Mouse (Mus musculus): ENCODE measurements around the gene Gm45713. TPM values are rescaled to one million over a fixed set of nuclear protein-coding genes. Genes with fewer than 3 reads are reported as not detected.
"Not testable (repeated sequence)": the region's sequence is repeated elsewhere in the genome, so short reads cannot be mapped to it uniquely, and the experiment has no call there.

Gene Gm45713
- polyA plus RNA-seq, 1 experiment from 2014 or later, result 0.13 TPM

- Histone ChIP-seq H3K4me1 (replicated peaks) (peaks cover 40% of the 10 kb centered on the region), H3K4me3 (no peak overlapping the region), H3K27ac (no peak overlapping the region), H3K9me3 (no peaks in the 10 kb centered on the region), H3K27me3 (ENCODE audit: insufficient read depth, poor library complexity, severe bottlenecking) (peaks cover 40% of the 10 kb centered on the region), H3K36me3 (no peaks in the 10 kb centered on the region)
- 73% methylated on average over 8 of the region's 8 CpGs for WGBS
- no peak for DNase-seq (ENCODE audit: low spot score)
These were observed 2.4 kb downstream of the Gm45713 start for GRCm38 (mm10) chr7:45133446-45134159.

GRCm38 (mm10) chr7:45131850-45132249, 4.2 kb downstream of the Gm45713 start:
- H3K27ac ChIP-seq, result peak overlapping the region; percentile 9; the same call in 1 of the 2 replicates
- no peak overlapping the region for H3K4me3 ChIP-seq
- no peaks in the 10 kb centered on the region for H3K9me3 ChIP-seq
- peaks cover 12% of the 10 kb centered on the region for H3K36me3 ChIP-seq
- H3K27me3 ChIP-seq (ENCODE audit: insufficient read depth, poor library complexity, severe bottlenecking), result peaks cover 26% of the 10 kb centered on the region
- WGBS, result 77% methylated on average over 11 of the region's 11 CpGs
- no peak for DNase-seq (ENCODE audit: low spot score)
- H3K4me1 ChIP-seq (replicated peaks), result peaks cover 47% of the 10 kb centered on the region

DNA sequence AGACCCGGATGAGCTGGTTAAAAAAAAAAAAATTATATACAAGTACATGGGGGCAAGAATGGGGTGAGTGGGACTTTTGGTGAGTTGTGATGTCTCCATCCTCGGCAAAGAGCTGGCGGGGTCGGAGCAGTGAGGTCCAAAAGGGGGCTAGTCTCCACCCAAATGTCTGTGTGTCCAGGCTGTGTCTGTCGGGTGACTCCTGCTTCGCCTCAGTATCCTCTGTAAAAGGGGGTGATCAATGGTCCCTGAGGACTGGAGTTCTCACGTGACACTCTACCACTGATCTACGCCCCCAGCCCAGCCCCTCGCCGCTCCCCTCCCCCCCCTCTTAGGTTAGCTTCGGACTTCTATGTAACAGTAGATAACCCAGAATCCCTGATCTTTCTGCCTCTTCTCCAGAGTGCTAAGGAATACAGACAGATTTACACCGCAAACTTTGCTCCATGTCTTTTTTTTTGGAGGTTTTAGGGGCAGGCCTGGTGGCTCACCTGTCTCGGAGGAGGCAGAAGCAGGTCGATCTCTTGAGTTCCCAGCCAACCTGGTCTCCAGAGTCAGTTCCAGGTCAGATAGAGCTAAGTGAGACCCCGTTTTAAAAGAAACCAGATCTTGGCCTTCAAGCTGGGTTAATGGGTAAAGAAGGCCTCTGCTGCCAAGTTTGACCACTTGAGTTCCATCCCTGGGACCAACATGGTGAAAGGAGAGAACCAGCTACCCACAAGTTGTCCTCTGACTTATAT, 6.1 kb downstream of the Gm45713 start:
- H3K27ac ChIP-seq, result peak overlapping the region; percentile 100
- peaks cover 55% of the 10 kb centered on the region for H3K4me1 ChIP-seq (replicated peaks)
- H3K9me3 ChIP-seq, result no peaks in the 10 kb centered on the region
- H3K27me3 ChIP-seq (ENCODE audit: insufficient read depth, poor library complexity, severe bottlenecking), result peaks cover 13% of the 10 kb centered on the region
- H3K4me3 ChIP-seq, result peak overlapping the region; percentile 90
- no peak for DNase-seq (ENCODE audit: low spot score)
- peaks cover 31% of the 10 kb centered on the region for H3K36me3 ChIP-seq
- 44% methylated on average over 15 of the region's 15 CpGs for WGBS

GRCm38 (mm10) chr7:45129318-45129717, 6.7 kb downstream of the Gm45713 start:
- 2% methylated on average over 17 of the region's 17 CpGs for WGBS
- H3K9me3 ChIP-seq, result no peaks in the 10 kb centered on the region
- peak overlapping the region; percentile 100 for H3K27ac ChIP-seq
- H3K36me3 ChIP-seq, result peaks cover 32% of the 10 kb centered on the region
- H3K27me3 ChIP-seq (ENCODE audit: insufficient read depth, poor library complexity, severe bottlenecking), result peaks cover 7% of the 10 kb centered on the region
- peak overlapping the region; percentile 90 for H3K4me3 ChIP-seq
- H3K4me1 ChIP-seq (replicated peaks), result peaks cover 56% of the 10 kb centered on the region
- peak; percentile 78 for DNase-seq (ENCODE audit: low spot score)

GRCm38 (mm10) chr7:45128624-45129246, 7.3 kb downstream of the Gm45713 start, which contains the start of gene Rpl13a:
Rpl13a (minus strand) TSS chr7:45128761.
- peak; percentile 99 for DNase-seq (ENCODE audit: low spot score)
- Histone ChIP-seq H3K27me3 (ENCODE audit: insufficient read depth, poor library complexity, severe bottlenecking) (peaks cover 2% of the 10 kb centered on the region; the same call in 1 of the 2 replicates), H3K4me1 (replicated peaks) (peaks cover 50% of the 10 kb centered on the region), H3K9me3 (no peaks in the 10 kb centered on the region), H3K27ac (peak within 1 kb of the TSS; percentile 100), H3K4me3 (peak within 1 kb of the TSS; percentile 90), H3K36me3 (peaks cover 32% of the 10 kb centered on the region)
- WGBS, result under 1% methylated on average over 48 of the region's 48 CpGs

DNA sequence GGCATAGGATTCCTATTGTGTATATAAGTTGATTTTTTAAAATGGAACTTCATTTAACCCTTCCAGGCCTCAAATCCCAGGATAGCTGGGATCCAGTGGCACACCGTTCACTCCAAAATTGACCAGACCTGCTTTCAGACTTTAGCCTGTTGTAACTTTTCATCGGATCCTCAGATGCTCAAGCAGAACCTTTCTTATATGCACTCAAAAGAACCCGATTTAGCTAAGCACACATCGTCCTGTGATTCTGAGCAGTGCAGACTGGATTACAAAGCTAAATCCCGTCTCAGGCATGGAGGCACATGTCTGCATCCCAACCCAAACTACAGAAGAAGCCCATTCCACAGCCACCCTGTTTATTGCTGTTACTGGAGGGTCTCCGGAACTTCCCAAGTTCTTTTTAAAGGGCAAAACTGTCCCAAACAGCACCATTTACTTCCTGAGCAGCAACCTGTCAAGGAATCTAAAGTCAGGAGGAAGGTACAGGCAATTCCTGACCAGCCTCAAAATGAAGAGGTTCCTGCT, 8.3 kb downstream of the Gm45713 start:
- no peaks in the 10 kb centered on the region for H3K27me3 ChIP-seq (ENCODE audit: insufficient read depth, poor library complexity, severe bottlenecking)
- no peaks in the 10 kb centered on the region for H3K9me3 ChIP-seq
- DNase-seq (ENCODE audit: low spot score), result no peak
- peak overlapping the region; percentile 90 for H3K4me3 ChIP-seq
- peak overlapping the region; percentile 100 for H3K27ac ChIP-seq
- WGBS, result 2% methylated on average over 6 of the region's 6 CpGs
- peaks cover 38% of the 10 kb centered on the region for H3K36me3 ChIP-seq
- peaks cover 55% of the 10 kb centered on the region for H3K4me1 ChIP-seq (replicated peaks)

GRCm38 (mm10) chr7:45126844-45127699, 9.0 kb downstream of the Gm45713 start:
- Histone ChIP-seq H3K4me1 (replicated peaks) (peaks cover 60% of the 10 kb centered on the region), H3K27ac (peak overlapping the region; percentile 100), H3K27me3 (ENCODE audit: insufficient read depth, poor library complexity, severe bottlenecking) (no peaks in the 10 kb centered on the region), H3K36me3 (peaks cover 45% of the 10 kb centered on the region), H3K9me3 (no peaks in the 10 kb centered on the region), H3K4me3 (peak overlapping the region; percentile 90)
- peak; percentile 40 for DNase-seq (ENCODE audit: low spot score)
- WGBS, result 53% methylated on average over 21 of the region's 21 CpGs

DNA sequence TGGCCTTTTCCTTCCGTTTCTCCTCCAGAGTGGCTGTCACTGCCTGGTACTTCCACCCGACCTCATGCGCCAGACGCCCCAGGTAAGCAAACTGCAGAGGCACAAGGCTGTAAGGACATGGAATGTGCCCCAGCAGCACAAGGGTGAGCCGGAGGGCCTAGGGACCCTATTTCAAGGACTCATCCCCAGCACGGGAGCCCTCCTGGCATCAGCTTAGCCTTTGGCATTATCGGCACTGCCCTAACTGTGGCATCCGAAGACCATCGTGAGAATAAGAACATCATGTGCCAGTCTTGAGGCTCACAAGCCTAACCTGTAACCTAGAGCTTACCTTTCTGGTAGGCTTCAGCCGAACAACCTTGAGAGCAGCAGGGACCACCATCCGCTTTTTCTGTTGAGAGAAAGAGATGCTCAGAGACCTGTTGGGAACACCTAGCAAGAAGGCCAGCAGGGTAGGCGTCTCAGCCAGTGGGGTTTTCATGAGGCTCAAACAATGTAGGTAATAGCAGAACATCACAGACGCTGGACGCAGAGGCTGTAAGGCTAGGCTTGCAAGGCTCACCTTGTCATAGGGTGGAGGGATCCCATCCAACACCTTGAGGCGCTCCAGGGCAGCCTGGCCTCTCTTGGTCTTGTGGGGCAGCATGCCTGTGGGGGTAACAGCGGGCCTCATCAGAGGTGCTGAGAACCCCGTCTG, 9.7 kb downstream of the Gm45713 start:
- Histone ChIP-seq H3K9me3 (no peaks in the 10 kb centered on the region), H3K4me1 (replicated peaks) (peaks cover 67% of the 10 kb centered on the region), H3K36me3 (peaks cover 53% of the 10 kb centered on the region), H3K27ac (peak overlapping the region; percentile 100), H3K27me3 (ENCODE audit: insufficient read depth, poor library complexity, severe bottlenecking) (no peaks in the 10 kb centered on the region), H3K4me3 (peak overlapping the region; percentile 90)
- 81% methylated on average over 17 of the region's 17 CpGs for WGBS
- no peak for DNase-seq (ENCODE audit: low spot score)

GRCm38 (mm10) chr7:45125649-45126048, 10.4 kb downstream of the Gm45713 start:
- WGBS, result 67% methylated on average over 5 of the region's 5 CpGs
- peak overlapping the region; percentile 90 for H3K4me3 ChIP-seq
- peak overlapping the region; percentile 99 for H3K27ac ChIP-seq
- not testable (repeated sequence) for H3K9me3 ChIP-seq; H3K27me3 ChIP-seq (ENCODE audit: insufficient read depth, poor library complexity, severe bottlenecking)
- H3K36me3 ChIP-seq, result peaks cover 59% of the 10 kb centered on the region
- peak; percentile 35 for DNase-seq (ENCODE audit: low spot score)
- peaks cover 71% of the 10 kb centered on the region for H3K4me1 ChIP-seq (replicated peaks)

- WGBS, result 22% methylated on average over 7 of the region's 7 CpGs
These were observed 10.9 kb downstream of the Gm45713 start for GRCm38 (mm10) chr7:45125144-45125600.

GRCm38 (mm10) chr7:45124224-45125143, 11.5 kb downstream of the Gm45713 start, which contains the start of gene Rps11:
Rps11 (minus strand) TSS chr7:45124439.
- peak within 1 kb of the TSS; percentile 99 for H3K27ac ChIP-seq
- peaks cover 71% of the 10 kb centered on the region for H3K36me3 ChIP-seq
- no peaks in the 10 kb centered on the region for H3K9me3 ChIP-seq
- peaks cover 61% of the 10 kb centered on the region for H3K4me1 ChIP-seq (replicated peaks)
- DNase-seq (ENCODE audit: low spot score), result peak; percentile 99
- WGBS, result under 1% methylated on average over 59 of the region's 59 CpGs
- H3K4me3 ChIP-seq, result peak within 1 kb of the TSS; percentile 90
- no peaks in the 10 kb centered on the region for H3K27me3 ChIP-seq (ENCODE audit: insufficient read depth, poor library complexity, severe bottlenecking)

More at GRCm38 (mm10) chr7:45125144-45125600, 10.9 kb downstream of the Gm45713 start:
- peaks cover 68% of the 10 kb centered on the region for H3K4me1 ChIP-seq (replicated peaks)
- DNase-seq (ENCODE audit: low spot score), result peak; percentile 52
- peaks cover 64% of the 10 kb centered on the region for H3K36me3 ChIP-seq
- no peaks in the 10 kb centered on the region for H3K9me3 ChIP-seq
- H3K4me3 ChIP-seq, result peak overlapping the region; percentile 90
- H3K27me3 ChIP-seq (ENCODE audit: insufficient read depth, poor library complexity, severe bottlenecking), result no peaks in the 10 kb centered on the region
- H3K27ac ChIP-seq, result peak overlapping the region; percentile 99

Data from hindbrain, embryonic 10.5 days (tissue).